Mouse (Mus musculus) monocyte, adult 2 months (primary cell): ENCODE results near the gene Trub2.
"Not testable (repeated sequence)": the region's sequence is repeated elsewhere in the genome, so short reads cannot be mapped to it uniquely, and the experiment has no call there.

Experiments used
- DNase-seq, 2 experiments: peaks; one replicate each; pipeline ENCODE4 v3.0.0; 2022; ENCODE audit warnings: low spot score in 2 of 2, low read depth in 1 of 2

Trub2 gene

DNA sequence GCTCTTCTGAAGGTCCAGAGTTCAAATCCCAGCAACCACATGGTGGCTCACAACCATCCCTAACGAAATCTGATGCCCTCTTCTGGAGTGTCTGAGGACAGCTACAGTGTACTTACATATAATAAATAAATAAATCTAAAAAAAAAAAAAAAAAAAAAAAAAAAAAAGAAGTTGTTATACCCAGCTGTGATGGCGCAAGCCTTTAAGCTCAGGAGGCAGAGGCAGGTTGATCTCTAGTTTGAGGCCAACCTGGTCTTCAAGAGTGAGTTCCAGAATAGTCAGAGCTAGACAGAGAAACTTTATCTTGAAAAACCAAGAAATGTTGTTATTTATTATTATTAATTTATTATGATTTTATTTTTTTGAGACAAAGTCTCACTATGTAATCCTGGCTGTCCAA lies 7.0 kb downstream of the Trub2 start:
- DNase-seq = not testable (repeated sequence)

DNA sequence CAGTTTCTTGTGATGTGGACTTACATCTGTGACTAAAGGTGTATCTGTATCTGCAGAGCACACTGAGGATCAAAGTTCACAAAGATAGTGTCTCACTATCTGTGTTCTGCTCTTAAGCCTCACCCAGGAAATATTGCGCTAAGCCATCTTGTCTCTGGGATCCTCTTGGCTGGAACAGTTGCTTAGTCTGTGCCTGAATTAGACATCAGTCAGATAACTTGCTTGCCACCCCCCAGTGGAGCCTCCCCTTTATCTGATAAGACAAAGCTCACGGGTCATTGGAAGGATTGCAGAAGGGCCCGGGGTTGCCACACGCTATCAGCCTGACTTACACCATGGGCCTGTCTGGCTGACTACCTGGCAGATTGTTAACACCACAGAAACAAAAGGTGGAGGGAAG lies 15.0 kb downstream of the Trub2 start:
- no peak for DNase-seq

DNA sequence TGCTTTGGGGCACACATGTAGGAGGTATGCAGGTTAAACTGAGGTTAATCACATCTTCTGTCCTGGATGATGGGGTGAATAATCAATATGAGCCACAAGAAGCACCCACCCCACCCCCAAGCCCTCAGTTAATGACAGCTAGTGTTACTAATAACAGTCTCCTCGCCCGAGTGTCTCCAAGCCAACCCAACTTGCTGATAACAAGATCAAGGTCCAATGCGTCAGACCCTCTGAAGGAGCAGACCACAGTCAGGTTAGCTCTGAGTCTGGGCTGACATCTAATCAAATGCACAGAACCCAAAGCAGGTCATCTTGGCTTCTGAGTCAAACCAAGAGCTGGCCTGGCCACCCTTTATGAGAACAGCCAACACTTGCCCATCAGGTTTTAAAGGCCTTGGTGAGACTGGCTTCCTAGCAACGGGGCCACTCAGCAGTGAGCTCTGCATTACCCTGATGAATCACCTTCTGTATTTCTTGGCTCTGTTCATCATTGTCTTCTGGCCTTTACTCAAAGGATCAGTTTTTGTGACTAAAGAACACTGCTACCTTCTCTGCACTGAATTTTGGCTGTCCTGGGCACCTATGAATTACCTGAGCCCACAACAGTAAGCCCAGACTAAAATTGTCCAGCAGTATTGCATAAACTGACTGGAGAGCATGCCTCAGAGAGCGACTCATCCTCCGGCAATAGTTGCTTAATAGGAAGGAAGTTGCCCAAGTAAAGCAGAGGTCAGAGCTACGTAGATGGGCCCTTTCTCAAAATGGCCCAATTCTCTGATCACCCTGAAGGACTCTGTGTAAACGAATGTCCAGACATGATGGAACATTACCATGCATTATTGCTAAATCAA lies 16.5 kb downstream of the Trub2 start:
- DNase-seq = peak; percentile 27 to 30

DNA sequence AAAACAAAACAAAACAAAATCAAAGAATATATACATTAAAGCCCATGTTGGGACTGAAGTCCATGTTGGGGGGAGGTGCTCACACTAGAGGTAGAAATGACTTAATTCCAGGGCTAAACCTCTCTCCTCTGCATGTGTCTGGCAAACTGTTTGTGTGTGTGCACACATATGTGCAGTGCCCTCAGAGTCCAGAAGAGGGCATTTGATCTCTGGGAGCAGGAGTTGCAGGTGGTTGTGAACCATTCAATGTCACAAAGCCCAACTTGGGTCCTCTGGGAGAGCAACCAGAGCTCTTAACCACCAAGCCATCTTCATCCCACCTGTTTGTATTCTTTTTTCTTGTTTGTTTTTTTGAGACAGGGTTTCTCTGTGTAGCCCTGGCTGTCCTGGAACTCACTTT lies 18.1 kb downstream of the Trub2 start:
- no peak for DNase-seq

DNA sequence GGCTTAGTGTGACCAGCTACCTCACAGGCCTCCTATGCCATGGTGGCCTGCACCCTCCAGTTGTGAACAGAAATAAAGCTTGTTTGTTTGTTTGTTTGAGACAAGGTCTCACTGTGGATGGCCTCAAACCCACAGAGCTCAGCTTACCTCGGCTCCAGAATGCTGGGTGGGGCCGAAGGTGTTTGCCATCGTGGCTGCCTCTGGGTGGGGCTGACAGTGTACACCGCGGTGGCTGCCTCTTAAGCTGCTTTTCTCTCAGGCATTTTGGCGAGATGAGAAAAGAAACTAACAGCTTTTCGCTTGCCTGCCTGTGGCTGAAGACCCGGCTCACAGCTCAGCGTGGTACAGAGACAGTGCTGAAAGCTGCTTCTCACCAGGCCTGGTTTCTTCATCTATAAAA lies 19.4 kb downstream of the Trub2 start:
- no peak for DNase-seq

DNA sequence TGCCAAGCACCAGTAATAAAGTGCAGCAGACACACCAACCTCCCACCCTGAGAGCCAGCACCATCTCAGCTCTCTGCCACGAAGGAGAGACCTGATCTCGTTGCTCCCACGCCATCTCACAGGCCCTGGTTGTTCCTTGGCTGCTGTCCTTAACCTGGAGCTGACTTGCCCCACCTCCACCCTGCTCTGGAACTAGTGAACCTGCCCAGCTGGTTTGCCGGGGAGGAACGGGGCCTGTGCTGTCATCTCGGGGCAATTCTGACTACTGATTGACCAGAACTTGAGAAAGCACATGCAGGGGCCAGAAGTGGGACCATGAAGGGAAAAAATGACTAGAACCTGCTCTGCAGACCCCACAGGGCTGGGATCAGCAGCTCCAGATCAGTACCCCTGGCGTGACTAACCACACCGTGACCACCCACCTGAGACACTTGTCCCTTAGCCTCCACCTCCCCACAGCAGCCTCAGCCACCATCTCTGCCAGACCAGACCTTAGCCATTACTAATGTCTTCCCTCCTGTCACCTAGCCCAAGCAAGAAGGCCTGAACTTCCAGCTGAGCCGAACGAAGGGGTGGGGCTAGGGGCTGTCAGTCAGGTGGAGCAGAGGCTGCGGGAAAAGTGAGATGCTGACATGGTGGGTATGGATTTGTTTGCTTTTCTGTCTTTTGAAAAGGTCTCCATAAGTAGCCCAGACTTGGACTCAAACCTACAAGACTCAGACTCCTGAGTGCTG lies 20.2 kb downstream of the Trub2 start:
- DNase-seq = no peak

DNA sequence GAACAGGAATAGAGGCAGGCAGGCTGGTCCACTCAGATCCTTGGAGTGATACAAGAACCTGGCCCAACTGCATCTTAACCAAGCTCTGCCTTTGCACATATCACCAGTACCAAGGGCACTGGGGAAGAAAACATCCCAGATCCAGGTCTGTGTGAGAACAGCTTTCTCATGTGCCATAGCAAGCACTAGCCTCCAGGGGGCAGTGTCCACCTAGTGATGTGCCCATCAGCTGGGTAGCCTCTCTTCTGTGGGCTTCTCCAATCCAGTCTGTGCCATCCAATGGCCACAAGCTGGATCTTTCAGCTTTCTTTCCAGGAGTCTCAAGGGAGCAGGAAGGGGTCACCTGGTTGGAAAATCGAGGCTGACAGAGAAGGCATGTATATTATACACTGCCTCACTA lies 23.5 kb downstream of the Trub2 start:
- peak; percentile 17 to 52 for DNase-seq

DNA sequence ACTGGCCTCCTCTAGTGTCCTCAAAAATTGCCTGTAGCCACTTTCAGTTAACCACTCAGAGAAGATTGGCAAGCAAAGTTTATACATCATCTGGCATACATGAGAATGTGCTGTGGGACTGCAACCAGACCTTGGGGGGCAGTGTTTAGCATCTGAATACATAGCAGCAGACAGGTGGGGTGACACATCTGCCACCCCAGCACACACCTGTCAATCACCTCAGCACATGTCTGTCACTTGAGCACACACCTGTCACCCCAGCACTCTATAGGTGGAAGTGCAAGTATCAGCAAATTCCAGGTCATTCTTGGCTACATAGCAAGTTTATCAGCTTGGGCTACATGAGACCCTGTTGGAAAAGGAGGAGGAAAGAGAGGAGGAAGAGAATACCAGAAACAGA lies 32.6 kb downstream of the Trub2 start:
- no peak for DNase-seq

DNA sequence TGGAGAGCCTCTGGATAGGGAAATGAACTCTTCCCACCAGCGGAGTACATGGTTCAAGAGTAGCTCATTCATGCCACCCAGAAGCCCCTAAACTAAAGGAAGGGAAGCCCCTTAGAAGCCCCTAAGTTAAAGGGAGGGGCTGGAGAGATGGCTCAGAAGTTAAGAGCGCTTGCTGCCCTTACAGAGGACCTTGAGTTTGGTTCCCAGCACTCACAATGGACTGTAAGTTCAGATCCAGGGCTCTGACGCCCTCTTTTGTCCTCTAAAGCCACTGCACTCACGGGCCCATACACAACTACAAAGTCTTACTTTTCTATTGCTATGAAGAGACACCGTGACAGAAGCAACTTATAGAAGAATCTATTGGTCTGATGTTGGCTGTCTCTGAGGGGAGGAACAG lies 35.9 kb downstream of the Trub2 start:
- DNase-seq = no peak

DNA sequence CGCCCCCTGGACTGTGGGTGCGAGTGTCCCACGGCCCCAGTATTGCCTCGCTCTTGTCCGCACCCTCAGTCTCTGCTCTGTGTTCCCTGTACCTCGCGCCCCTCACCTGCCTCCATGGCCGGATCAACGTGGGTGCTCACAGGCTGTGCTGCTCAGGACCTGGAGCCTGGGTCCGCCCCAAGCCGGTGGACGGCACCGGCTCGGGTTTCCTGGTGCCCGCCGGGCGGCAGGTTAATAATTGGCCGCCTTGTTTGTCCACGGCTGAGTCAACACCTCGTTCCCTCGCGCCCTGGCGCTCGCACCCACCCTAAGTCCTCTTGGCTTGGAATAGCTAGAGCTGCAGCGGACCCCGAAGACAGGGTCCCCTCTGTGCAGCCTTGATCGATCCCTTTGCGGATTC lies 36.8 kb downstream of the Trub2 start, which contains the start of gene Gm13420:
Gm13420 (minus strand) TSS at position 189 of the 400 bp plus-strand sequence.
- no peak for DNase-seq

DNA sequence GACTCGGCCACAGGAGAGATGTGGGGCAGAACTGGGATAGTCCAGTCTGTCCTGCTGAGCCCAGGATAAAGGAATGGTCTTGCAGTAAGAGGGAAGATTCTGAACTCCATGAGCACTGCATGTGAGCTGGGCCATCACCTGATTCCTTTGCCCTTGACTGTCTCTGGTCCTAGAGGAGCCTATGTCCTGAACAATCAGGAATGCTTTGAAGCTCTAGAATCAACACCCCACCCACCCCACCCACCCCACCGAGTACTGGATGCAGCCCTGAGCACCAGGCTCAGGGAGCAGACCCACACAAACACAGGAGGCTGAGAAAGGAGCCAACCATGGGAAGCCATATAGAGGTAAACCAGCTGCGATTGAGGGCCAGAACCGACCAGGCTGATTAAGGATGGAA lies 39.8 kb downstream of the Trub2 start:
- no peak for DNase-seq

DNA sequence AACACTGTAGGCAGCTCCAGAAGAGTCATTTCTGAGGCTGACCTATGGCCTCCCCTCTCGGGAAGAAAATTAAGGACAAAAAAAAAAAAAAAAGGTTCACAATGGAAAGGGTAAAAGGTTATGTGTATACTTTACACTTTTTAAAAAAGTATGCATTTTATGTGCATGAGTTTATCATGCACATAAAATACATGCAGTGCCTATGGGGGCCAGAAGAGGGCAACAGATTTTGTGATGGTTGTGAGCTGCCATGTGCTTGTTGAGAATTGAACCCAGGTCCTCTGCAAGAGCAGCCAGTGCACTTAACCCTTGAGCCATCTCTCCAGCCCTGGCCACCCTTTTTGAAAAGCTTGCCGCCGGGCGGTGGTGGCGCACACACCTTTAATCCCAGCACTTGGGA lies 40.5 kb downstream of the Trub2 start:
- DNase-seq = no peak

DNA sequence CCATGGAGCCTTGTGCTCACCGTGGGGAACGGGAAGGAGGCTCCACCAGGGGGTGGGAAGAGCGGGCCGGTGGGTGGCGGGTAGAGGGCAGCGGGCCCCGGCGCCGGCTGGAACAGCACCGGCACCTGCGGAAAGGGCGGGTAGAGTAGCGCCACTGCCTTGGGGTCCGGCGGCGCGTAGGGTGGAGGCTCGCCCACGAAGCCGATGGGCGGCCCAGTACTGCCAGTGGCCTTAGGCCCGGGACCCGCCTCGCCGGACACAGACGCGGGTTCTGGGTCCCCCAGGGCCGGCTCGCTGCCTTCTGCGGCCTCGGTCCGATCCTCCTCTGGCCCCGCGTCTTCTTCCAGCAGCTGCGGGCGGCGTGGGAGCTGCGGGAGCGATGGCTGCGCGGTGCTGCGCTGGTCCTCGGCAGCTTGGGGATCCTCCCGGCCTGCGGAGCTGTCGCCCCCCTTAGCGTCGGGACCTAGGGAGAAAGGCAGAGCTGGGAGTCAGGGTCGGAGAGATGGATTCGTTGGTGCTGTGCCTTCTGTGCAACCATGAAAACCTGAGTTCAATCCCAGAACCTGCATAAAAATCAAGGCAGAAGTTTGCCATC lies 41.0 kb downstream of the Trub2 start:
- no peak for DNase-seq

DNA sequence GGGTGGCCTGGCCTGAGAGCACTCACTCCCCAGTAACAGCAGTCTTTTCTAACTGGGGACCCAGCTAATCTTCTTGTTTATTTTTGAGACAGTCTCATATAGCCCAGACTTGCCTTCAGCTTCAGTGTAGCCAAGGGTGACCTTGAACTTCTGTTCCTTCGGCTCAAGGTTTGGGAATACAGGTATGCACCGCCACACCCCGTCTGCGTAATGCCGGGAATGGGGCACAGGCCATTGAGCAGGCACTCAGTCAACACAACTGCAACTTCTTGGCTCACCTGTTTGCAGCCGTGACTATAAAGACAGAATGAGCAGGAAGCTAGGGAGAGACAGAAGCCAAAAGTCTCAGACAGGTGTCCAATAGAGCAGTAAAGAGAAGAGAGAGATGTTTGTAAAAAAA lies 44.0 kb downstream of the Trub2 start:
- no peak for DNase-seq

DNA sequence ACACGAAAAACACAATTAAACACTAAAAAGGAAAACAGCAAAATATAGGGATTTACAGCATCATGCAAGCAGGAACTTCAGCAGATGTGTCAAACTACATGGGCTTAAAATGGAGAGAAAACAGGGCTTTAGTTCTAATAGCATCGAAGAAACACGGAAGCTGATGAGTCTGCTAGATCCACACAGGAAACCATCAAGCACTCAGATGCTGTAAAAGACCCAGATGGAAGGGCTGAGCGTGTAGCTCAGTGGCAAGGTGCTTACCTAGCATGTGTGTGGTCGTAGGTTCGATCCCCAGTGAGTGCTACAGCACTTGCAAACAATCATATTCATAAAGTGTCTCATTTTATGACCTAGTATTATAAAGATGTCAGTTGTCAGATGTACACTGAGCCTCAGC lies 47.1 kb downstream of the Trub2 start:
- no peak for DNase-seq

DNA sequence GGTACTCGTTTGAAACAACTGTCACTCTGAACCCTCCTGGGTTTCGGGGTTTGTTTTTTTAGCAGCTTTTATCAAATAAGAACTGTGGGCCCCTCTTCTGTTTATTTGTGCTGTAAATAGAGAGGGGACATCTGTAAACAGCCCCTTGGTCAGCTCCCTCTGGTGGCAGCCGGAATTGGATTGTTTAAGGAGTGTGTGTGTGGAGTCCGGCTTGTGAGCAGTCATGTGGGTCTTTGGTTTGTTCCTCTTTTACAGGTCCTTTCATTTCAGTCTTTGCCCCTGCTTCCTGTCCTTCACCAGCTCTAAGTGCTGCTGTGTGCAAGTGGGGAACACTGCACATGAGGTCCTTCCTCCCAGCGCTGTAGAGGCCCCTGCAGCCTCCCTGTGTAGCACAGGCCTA lies 48.9 kb downstream of the Trub2 start:
- DNase-seq = peak; percentile 52 to 54

DNA sequence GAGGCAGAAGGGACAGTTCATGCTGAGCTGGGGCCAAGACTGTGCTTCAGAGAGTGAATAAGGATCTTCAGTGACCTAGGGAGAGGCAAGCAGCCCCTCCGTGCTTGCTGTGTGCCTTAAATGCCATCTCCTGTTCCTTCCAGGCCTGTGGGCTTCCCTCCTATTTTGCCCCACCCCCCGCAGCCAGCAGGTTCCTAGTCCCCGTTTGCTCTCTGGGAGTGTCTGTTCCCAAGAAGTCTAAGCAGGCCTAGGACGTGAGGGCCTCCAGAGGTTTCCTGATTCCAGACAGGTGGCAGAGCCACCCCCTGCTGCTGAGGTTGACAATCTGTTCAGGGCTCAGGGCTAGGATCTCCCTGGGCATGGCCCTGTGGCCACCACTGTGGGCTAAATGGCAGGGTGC lies 49.5 kb downstream of the Trub2 start:
- no peak for DNase-seq

DNA sequence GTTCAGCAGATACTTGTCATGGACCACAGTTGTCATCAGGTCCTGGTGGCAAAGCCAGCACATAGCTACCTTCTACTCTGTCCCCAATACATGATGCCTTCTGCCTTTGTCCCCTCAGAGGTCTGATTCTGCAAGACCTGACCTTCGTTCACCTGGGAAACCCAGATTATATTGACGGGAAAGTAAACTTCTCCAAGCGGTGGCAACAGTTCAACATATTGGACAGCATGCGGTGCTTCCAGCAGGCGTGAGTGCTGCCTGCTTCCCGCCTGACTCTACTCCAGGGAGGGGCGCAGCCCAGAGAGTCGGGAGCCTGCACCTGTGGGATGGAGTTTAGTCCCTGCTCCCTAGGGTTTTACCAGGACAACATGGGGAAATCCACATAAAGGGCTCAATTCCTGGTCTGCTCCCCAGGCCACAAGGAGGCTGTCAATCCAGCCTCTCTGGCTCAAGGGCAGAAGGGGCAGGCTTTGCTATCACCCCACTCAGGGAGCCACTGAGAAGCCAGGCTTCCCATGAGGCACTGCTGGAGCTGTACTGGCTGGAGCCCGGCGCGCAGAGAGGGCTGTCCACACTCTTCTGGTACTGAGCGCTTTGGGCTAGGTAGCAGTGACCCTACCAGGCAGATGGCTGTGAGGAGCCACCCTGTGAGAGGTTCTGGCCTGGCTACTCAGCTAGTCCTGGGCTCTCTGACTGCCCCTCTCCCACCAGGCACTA lies 50.9 kb downstream of the Trub2 start:
- no peak for DNase-seq

DNA sequence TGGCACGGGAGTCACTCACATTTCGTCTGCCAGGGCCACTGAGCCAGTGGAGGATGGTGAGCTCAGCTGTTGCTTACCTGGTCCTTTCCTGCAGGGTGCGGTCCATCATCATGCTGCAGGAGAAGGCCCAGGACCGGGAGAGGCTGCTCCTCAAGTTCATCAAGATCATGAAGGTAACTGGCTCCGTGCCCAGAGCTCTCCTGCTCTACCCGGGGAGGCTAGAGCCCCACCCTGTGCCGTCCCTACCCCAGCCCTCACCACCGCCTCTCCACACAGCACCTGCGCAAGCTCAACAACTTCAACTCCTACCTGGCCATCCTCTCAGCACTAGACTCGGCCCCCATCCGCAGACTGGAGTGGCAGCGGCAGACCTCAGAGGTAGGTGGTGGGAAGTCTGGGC lies 52.6 kb downstream of the Trub2 start:
- no peak for DNase-seq

DNA sequence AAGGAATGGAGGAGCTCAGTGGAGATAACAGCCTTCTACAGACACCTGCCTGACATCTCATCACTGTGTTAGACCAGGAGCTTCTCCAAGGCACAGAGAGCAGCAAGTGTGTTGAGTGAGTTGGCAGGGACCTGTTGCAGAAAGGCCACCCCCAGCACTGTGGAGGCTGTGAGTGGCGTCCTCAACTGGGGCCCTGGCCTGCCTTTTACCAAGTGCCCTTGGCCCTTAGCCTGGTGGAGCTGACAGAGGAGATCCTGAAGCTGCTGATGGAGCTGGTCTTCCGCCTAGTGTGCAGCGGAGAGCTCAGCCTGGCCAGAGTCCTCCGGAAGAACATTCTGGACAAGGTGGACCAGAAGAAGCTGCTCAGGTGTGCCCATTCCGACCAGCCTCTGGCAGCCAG lies 55.0 kb downstream of the Trub2 start:
- no peak for DNase-seq

DNA sequence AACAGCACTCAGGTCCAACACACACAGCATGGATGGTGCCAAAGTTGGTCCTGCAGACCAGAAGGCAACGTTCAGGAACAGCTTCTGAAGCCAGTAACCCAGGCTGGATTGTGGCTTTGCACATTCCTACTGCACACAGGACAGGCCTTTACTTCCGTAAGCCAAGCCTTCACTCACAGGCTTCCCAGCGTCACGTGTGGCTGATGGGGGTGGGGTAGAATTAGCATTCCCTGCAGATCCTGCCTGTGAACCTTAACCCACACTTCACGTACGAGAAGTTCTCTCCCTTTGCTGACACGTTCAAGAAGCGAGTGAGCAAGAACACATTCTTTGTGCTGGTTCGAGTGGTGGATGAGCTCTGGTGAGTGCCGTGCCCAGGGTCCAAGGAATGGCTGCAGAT lies 55.7 kb downstream of the Trub2 start:
- no peak for DNase-seq

DNA sequence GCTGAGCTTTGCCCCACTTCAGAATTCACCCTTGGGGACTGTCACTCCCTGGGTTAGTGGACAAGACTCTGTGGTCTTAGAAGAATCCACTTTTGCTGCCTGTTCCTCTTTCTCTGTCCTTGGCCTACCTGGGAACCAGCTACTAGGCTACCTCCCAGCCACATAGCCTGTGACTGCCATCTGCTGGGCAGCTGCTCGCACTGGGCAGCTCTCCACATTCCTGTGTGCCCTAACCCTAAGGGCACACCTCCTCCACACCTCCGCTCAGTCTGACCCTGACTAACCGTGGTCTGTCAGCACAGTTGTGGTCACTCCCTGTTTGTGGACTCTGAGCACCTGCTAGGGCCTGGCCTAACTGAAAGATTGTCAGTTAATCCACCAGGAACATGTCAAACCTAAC lies 56.8 kb downstream of the Trub2 start:
- DNase-seq = no peak
